Mouse (Mus musculus): ENCODE data around the gene Gipc2.

Gene Gipc2

DNA sequence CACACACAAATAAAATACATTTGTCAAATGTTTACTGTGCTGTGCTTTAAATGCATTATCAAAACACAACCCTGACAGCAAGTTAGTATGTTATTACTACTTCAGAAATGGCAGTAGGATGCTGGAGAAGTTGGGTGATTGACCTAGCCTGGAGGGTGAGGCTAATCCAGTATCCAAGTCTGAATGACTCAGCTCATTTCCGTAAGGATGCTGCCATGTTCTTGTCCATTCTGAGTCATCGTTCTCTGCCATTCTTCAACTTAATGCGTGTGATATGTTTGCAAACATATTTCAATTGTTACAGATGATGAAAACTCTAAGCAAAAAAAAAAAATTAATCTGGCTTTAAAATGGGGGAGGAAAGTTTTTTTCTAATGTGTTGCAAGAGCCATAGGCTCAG, 84.6 kb downstream of the Gipc2 start:
- DNase-seq (ENCODE audit: low read depth, low spot score) = no peak

DNA sequence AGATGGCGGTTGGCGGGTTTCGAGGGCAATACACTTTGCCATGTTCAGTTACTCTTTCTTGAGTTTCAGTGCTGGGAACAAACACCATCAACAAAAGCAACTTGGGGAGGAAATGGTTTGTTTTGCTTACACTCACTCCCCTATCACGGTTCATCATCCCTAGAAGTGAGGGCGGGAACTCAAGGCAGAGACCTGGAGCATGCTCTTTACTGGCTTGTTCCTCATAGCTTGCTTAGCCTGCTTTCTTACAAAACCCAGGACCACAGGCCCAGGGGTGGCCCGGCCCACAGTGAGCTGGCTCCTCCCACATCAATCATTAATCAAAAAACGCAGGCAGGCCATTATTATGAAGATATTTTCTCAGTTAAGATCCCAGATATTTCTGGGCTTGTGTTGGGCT, 89.9 kb downstream of the Gipc2 start:
- no peak for DNase-seq (ENCODE audit: low read depth, low spot score)

DNA sequence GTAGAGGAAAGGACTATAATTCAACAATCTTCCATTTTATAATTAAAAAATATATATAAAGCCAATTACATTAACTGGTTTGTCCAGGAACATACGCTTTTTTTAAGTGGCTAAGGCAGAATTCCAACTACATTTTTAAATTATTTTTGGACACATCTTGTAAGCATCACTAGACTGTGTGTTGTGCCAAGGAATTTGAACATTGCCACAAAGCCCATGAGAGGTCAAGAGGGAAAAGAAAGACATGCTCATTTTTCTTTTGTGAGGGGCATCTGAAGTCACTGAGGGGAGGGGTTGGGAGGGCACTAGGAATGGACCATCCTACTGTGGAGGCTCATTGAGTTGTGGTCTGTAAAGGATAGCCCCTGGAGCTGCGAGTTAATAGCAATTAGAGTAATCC, 97.0 kb downstream of the Gipc2 start:
- no peak for DNase-seq (ENCODE audit: low read depth, low spot score)

GRCm38 (mm10) chr3:152068311-152068710, 97.7 kb downstream of the Gipc2 start:
- no peak for DNase-seq (ENCODE audit: low read depth, low spot score)

DNA sequence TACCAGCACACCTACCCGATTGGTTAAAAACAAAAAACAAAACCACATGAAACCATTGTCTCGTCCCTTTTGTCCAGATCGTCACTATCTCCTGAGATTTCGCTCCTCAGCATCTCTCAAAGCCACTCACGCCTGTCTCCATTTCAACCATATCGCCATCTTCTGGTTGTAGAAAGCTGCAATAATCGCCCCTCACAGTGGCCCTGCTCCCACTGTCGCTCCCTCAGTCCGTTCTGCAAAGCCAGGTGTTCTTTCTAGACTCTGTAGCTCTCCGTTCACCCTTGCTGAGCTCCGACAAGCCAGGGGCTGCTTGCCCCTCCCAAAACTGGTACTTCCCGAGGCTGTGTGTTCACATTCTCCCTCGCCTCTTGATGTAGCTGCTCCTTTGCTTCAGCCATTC, 99.3 kb downstream of the Gipc2 start:
- DNase-seq (ENCODE audit: low read depth, low spot score) = no peak

DNA sequence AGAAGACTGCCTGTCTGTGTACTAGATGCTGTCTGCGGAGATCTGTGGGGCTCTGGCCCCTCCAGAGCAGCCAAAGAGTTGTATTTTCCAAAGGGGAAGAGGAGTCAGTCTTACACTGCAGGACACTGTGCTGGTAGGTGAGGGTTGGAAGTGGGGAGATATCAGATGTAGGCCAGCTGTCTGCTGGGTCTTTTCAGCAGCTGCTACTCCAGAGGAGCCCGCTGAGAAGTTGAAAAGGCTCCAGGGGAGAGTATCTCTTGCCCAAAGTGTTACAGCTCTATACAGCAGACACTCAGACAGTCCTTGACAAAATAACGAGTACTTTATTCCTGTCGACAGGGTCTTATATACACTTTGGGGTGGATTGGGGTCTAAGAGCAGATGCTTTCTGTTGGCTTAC, 100.2 kb downstream of the Gipc2 start:
- no peak for DNase-seq (ENCODE audit: low read depth, low spot score)

DNA sequence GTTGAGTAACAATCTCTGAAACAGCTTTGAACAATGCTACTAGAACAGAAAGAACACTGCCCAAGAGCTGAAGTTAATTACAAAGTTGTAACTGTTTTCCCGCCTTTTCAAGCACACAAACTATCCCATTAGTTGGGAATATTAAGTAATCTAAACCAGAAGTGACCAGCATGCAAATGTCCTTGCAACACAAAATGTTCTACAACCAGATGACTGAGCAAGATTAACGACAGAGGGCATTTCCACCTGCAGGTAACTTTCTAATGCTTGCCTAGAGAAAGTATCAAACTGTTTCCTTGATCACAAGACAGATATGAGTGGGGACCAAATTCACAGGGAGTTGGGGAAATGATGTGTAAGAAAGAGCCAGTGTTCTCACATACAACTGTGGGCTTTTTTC, 101.9 kb downstream of the Gipc2 start:
- DNase-seq (ENCODE audit: low read depth, low spot score) = no peak

DNA sequence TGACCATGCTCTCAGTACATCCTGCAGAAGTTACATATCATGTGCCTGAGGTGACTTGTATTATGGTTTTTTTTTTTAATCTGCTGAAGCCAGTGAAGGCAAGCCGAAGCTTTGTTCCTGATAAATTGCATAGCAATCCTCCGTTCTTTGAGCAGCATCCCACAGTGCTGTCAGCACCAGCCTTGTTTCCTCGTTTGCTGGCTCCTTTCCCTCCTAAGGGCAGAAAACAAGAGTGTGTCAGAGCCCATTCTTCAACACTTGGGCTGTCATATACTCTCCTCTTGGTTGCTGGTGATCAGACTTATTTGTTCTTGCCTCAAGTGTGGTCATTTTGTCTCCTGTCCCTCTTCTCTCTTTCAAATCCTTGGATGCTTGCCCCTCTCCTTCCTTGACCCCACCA, 103.2 kb downstream of the Gipc2 start:
- DNase-seq (ENCODE audit: low read depth, low spot score) = no peak

DNA sequence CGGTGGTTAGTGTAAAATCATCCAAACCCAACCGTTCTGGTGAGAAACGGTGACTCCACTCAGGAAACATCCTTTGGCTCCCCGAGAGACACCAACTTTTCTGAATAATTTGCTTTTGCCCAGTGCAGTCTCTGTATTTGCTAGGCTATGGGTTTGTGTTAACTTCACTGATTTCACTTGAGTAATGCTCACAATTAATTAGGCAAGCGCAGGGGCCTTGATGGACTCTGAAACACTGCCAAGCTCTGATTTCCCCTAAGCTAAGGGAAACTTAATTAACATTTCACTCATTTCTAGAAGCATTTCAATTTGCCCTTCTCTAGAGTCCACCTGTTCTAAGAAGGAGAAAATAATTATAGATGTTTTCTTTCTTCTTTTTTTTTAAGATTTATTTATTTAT, 104.9 kb downstream of the Gipc2 start:
- DNase-seq (ENCODE audit: low read depth, low spot score) = no peak

GRCm38 (mm10) chr3:152058235-152058634, 107.8 kb downstream of the Gipc2 start:
- DNase-seq (ENCODE audit: low read depth, low spot score) = no peak

GRCm38 (mm10) chr3:152054260-152054659, 111.8 kb downstream of the Gipc2 start:
- no peak for DNase-seq (ENCODE audit: low read depth, low spot score)

DNA sequence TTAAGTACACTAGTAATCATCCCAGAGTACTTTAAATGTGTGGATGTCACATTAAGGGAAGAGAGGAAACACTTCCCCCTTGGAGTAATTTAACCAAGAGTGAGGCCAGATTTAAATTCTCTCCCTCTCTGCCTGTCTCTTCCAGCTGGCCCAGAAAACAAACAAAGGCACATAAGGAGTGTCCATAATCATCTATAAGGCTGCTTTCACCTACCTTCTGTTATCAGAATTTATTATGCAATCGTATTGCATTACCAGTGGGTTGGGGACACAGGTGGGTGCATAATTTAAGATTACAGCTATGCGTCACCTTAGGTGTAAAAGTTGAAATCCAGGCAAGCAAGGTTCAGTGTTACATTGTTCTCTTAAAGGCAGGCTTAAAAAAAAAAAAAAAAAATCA, 114.1 kb downstream of the Gipc2 start:
- DNase-seq (ENCODE audit: low read depth, low spot score) = no peak

DNA sequence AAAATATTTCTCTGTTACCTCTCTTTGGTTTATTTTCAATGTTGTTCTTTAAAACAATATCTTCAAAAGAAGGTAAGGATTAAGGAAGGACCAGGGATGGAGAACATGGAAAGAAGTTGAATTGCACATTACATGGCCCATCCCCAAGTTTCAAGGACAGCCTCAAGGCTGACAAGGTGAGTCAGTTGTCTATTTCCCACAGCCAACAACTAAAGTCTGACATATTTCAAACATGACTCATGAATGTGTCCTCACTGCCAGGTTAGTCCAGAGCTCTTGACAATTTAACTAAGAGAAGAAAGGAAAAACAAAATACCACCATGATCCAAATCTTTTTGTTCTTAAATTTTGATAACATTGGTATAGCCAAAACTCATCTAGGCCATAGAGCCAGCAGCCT, 118.1 kb downstream of the Gipc2 start:
- DNase-seq (ENCODE audit: low read depth, low spot score) = no peak

GRCm38 (mm10) chr3:152046895-152047294, 119.1 kb downstream of the Gipc2 start:
- DNase-seq (ENCODE audit: low read depth, low spot score) = no peak

All from mesoderm, embryonic 11.5 days (tissue).